Mouse (Mus musculus) layer of hippocampus, postnatal 14 days (tissue): ENCODE results near the gene Sf3b6. TPM values are rescaled to one million over a fixed set of nuclear protein-coding genes. Genes with fewer than 3 reads are reported as not detected.
"Not testable (repeated sequence)": the region's sequence is repeated elsewhere in the genome, so short reads cannot be mapped to it uniquely, and the experiment has no call there.

ENCODE experiments used
- DNase-seq, 2 experiments: peaks; one replicate each; pipeline ENCODE4 v3.0.0; 2021 to 2022; ENCODE audit warnings: low spot score in 2 of 2, mixed read lengths in 1 of 2
- long read RNA-seq, 2 experiments: library from polyadenylated mRNA; stranded (forward); transcript quantifications; one replicate each; pipeline ENCODE4 v2.0.0; 2021
- total RNA-seq, 2 experiments: library from RNA; stranded (reverse); gene quantifications; 2 replicates each; pipeline ENCODE4 v1.2.3; 2021

Gene Sf3b6
- 10 to 100 TPM; 79.2 to 84.6 TPM for total RNA-seq
- long read RNA-seq, experiment 1, transcript Sf3b6-201 (4 exons, 1,180 nt) = major isoform, 25 of 29 reads
- long read RNA-seq, experiment 1, partial matches to known transcripts = 0 of 29 reads
- long read RNA-seq, experiment 1, other reads (novel, unspliced or antisense) = 4 of 29 reads
- long read RNA-seq, experiment 2, transcript Sf3b6-201 (4 exons, 1,180 nt) = major isoform, 51 of 57 reads
- long read RNA-seq, experiment 2, partial matches to known transcripts = 0 of 57 reads
- long read RNA-seq, experiment 2, other reads (novel, unspliced or antisense) = 5 of 57 reads

DNA sequence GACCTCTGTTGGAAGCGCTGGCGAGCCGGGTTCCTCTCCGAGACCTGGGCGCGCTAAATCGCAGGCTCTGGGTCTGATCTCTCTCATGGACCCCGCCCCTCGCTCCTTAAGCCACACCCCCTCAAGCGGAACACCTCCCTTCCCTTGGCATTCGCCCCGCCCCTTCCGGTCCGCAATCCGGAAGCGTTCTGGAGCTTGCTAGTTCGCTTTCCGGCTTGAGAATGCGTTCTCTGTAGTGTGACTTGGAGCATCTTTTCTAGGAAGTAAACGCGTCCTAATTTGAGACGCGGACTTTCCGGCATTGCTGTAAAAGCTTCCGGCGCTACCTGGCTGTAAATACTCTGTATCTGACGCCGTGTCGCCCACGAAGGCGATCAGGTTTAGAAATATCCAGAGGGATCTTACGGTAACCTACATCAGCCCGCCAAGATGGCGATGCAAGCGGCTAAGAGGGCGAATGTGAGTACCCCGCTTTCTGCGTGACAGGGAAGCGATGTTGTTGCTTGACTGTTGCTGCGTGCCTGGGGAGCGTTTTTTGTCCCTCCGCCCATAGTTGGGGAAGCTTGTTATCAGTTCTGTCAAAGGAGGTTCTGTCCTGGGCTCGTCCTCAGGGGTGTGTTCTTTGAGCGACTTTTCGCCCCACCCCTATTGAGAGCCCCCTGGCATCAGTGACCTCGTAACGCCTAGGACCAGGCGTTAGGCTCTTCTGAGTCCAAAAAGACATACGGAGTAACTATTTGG, at the start of gene Sf3b6:
Gene Sf3b6 (plus strand): TSS at position 184 of the 741 bp plus-strand sequence.
- peak; percentile 95 to 98 for DNase-seq

DNA sequence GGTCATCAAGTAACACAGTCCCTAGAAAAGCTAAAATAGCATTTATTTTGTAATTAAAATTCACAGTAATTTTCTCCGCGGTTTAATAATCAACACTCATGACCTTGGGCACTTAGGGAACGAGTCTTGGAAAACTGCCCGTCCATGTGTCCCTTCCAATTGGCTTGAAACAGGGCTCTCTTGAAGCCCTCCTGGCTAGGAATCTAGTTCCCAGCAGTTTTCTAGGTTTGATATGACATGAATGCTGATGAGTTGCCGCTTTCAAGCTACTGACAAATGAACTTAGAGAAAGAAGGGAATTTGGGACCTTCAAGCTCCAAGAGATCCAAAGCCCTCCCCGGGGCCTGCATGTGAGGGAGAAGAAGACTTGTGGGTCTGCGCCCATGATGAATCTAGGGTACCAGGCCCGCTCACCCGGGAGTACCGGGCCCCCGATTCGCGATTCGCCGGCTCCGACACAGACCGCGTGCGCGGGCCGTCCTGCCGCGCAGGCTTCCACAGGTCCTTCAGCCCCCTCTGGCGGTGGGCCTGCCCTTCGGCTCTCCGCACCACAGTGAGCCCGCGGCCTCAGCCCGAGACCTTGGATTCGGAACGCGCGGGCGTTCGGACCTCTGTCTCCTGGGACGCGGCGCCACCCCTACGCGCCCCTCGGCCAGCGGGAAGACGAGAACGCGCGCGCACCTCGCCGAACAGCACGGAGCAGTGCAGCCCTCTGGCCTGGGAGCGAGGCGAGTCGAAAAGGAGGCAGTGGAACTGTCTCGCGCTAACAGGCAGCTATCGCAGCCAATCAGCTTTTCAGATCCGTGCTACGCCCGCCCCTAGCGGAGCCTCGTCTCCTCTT, 48.6 kb upstream of the Sf3b6 start, which contains the start of the genes Pfn4 and Fam228b:
Gene Pfn4 (plus strand): TSS at position 531 of the 841 bp plus-strand sequence.
Gene Fam228b (minus strand): TSS at position 776 of the 841 bp plus-strand sequence.
- peak; percentile 99 to 100 for DNase-seq

- no peak for DNase-seq
These were observed 48.0 kb upstream of the Sf3b6 start for GRCm38 (mm10) chr12:4769333-4769723.

GRCm38 (mm10) chr12:4774895-4775587, 42.3 kb upstream of the Sf3b6 start:
- DNase-seq = no peak

GRCm38 (mm10) chr12:4775588-4775949, 41.8 kb upstream of the Sf3b6 start:
- no peak for DNase-seq

DNA sequence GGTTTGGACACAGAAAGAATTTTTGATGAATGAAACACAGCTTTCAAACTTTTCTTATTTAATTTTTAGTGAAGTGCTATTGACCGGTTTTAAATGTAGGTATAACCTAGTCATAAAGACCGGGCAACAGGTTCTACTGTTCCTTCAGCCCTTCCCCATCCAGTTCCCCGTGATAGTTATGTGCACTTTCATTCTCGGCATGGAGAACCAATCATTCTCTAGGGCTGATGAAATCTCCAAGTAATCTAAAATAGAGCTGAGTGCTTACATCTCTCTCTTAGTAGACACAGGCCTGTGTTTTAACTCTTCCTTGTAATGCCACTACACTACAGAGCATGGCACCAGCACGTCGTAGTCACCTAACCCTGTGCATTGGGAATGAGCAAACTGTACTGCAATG, 39.6 kb upstream of the Sf3b6 start:
- no peak for DNase-seq

- DNase-seq = no peak
These were observed 37.1 kb upstream of the Sf3b6 start for GRCm38 (mm10) chr12:4780245-4780644.

GRCm38 (mm10) chr12:4781270-4781669, 36.1 kb upstream of the Sf3b6 start:
- no peak for DNase-seq

- DNase-seq = not testable (repeated sequence)
These were observed 35.5 kb upstream of the Sf3b6 start for GRCm38 (mm10) chr12:4781725-4782404.

GRCm38 (mm10) chr12:4783598-4783997, 33.7 kb upstream of the Sf3b6 start:
- DNase-seq = no peak

- DNase-seq = no peak
These were observed 32.9 kb upstream of the Sf3b6 start for GRCm38 (mm10) chr12:4784466-4784865.

GRCm38 (mm10) chr12:4788128-4788527, 29.2 kb upstream of the Sf3b6 start:
- not testable (repeated sequence) for DNase-seq

DNA sequence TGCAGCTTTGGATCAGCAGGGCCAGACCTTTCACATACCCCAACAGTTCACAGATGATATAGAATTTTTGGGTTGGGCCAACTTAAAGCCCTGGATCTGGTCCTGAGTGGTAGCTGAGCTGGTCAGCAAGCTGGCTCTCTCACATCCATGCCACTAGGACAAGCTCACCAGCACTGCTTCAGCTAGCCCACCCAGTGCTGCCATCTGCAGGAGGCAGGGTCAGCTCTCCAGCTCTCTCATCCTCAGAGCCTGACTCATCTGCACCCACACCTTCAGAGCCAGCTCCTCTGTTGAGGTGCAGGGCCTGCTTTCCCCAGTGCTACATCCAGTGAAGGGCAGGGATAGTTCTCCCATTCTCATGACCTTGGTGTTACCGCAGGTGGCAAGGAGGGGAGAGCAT, 23.6 kb upstream of the Sf3b6 start:
- DNase-seq = no peak

DNA sequence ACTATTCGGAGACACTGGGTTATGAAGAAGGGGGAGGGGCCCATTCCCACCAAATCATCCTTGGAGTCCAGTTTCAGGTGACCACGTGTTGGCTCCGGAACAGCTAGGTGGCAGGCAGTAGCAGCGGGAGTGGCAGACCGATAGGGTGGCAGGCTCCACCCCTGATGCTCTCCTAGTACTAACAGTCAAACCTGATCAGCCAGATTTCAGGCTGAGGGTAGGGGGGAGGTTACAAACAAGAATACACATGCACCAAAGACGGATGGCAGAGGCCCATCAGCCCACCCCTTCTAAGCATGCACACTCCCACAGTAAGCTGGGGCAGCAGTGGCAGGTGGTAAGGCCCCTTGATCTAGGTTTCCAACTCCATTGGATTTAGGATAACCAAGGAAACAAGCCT, 19.9 kb upstream of the Sf3b6 start:
- DNase-seq = not testable (repeated sequence)

GRCm38 (mm10) chr12:4811036-4811435, 6.3 kb upstream of the Sf3b6 start:
- DNase-seq = no peak

GRCm38 (mm10) chr12:4811705-4812104, 5.6 kb upstream of the Sf3b6 start:
- no peak for DNase-seq

DNA sequence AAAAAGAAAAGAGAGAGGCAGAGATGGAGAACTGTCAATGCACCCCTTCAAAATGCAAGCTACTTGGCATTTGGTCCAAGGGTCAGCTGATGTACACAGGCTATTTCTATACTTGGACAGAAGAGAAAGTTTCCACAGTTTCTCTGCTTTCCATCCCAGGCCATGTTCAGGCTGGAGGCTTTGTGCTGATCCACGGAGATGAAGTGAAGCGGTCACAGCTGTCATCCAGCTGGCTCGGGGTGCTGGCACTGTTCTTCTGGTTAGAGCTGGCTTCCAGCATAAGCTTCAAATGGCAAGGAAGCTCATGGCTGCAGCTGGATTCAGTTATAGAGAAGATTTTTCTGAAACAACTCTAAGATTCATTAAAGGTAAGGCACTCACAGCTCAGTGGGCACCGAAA, 3.7 kb upstream of the Sf3b6 start:
- DNase-seq = no peak

GRCm38 (mm10) chr12:4816680-4817360, 524 bp upstream of the Sf3b6 start:
- no peak for DNase-seq

DNA sequence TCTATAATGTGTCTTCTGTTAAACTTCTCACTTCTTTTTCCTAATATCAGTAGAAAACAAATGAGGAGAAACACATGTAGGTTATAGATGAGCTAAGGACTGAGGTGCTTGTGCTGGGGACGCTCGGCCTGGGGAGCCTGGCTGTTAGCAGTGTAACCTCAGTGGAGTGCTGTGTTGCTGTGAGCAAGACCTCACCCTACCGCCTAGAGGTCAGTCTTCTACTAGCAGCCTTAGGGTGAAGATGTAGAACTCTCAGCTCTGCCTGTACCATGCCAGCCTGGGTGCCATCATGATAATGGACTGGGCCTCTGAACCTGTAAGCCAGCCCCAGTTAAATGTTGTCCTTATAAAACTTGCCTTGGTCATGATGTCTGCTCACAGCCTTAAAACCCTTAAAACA, 9.9 kb downstream of the Sf3b6 start:
- DNase-seq = no peak

GRCm38 (mm10) chr12:4836959-4837358, 19.6 kb downstream of the Sf3b6 start:
- no peak for DNase-seq
